Mouse (Mus musculus): ENCODE results near the gene Emc7. TPM values are rescaled to one million over a fixed set of nuclear protein-coding genes. Genes with fewer than 3 reads are reported as not detected.

Emc7 gene
- polyA plus RNA-seq, 1 experiment = 19.8 TPM

DNA sequence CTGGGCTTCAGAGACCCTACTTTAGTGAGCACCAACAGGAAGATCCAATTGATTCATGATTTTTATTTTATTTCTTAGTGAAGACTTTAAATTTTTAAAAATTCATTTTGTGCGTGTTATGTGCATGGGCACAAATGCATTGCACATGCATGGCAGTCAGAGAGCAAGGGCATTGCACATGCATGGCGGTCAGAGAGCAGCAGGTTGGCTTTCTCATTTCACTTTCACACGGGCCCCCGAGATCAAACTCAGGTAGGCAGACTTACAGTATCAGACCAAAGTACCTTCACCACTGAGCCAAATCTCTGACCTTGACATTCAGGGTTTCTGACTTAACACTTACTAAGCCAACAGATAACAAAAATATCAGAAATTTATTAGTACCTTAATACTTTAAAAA lies 25.1 kb upstream of the Emc7 start:
- Histone ChIP-seq H3K4me3 (no peak overlapping the region), H3ac (ENCODE audit: control insufficient read depth, insufficient read length) (no peak overlapping the region), H3K79me2 (ENCODE audit: control insufficient read depth, insufficient read depth) (no peaks in the 10 kb centered on the region), H3K36me3 (ENCODE audit: control insufficient read depth, insufficient read depth) (peaks cover 4% of the 10 kb centered on the region), H3K27me3 (ENCODE audit: control insufficient read depth, insufficient read depth, insufficient read length) (no peaks in the 10 kb centered on the region), H3K4me2 (ENCODE audit: low read depth) (no peak overlapping the region)
- no peak for TF ChIP-seq TCF12 (IDR thresholded peaks at IDR 0.05; ENCODE audit: insufficient read depth, poor library complexity, severe bottlenecking)
- peak; percentile 59 for TF ChIP-seq POLR2AphosphoS2 (IDR thresholded peaks at IDR 0.05; ENCODE audit: insufficient read length, low read depth)

DNA sequence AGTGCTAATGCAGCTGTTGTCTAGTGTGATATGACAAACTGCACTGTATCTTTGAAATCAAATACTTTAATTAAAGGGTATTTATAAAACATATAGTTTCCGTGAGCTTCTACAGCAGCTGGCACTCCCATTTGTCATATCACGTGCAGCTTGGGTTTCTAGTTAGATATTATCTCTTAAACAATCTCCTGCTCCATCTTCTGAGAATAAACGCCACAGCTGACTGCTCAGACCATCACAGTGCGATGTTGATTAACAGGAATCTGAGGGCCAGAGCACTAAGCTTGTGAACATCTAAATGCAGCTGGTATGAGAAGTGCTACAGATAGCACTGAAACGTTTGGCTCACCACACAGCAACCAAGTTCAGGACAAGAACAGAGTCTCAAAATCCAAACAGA lies 24.4 kb upstream of the Emc7 start:
- Histone ChIP-seq H3K36me3 (ENCODE audit: control insufficient read depth, insufficient read depth) (no peaks in the 10 kb centered on the region), H3K27me3 (ENCODE audit: control insufficient read depth, insufficient read depth, insufficient read length) (no peaks in the 10 kb centered on the region), H3K4me2 (ENCODE audit: low read depth) (no peak overlapping the region), H3K4me3 (no peak overlapping the region), H3ac (ENCODE audit: control insufficient read depth, insufficient read length) (no peak overlapping the region), H3K79me2 (ENCODE audit: control insufficient read depth, insufficient read depth) (no peaks in the 10 kb centered on the region)
- TF ChIP-seq REST (IDR thresholded peaks at IDR 0.05; ENCODE audit: insufficient read depth, insufficient read length) (no peak), E2F4 (IDR thresholded peaks at IDR 0.05; ENCODE audit: insufficient read depth) (no peak), TCF12 (IDR thresholded peaks at IDR 0.05; ENCODE audit: insufficient read depth, poor library complexity, severe bottlenecking) (peak; percentile 65), POLR2AphosphoS2 (IDR thresholded peaks at IDR 0.05; ENCODE audit: insufficient read length, low read depth) (no peak), MAX (IDR thresholded peaks at IDR 0.05; ENCODE audit: low read depth) (no peak), MYOD1 (IDR thresholded peaks at IDR 0.05; ENCODE audit: control insufficient read depth in 1 of 3, insufficient read length in 2 of 3, low read depth in 2 of 3) (peak in 2 of 3 experiments; percentile 21 to 29), MYOG (IDR thresholded peaks at IDR 0.05; ENCODE audit: control insufficient read depth in 1 of 3, insufficient read depth in 1 of 3, insufficient read length in 2 of 3, low read depth in 2 of 3) (peak in 1 of 3 experiments; percentile 44), SRF (IDR thresholded peaks at IDR 0.05; ENCODE audit: control insufficient read depth, insufficient read length, low read depth) (no peak), CEBPB (IDR thresholded peaks at IDR 0.05; ENCODE audit: insufficient read depth, poor library complexity, severe bottlenecking) (no peak), TCF3 (IDR thresholded peaks at IDR 0.05; ENCODE audit: insufficient read length, low read depth) (no peak), USF1 (IDR thresholded peaks at IDR 0.05; ENCODE audit: low read depth) (peak; percentile 28), POLR2A (IDR thresholded peaks at IDR 0.05; ENCODE audit: insufficient read length, low read depth) (no peak)

- TF ChIP-seq CEBPB (IDR thresholded peaks at IDR 0.05; ENCODE audit: insufficient read depth, poor library complexity, severe bottlenecking) = no peak
- no peak for TF ChIP-seq MAX (IDR thresholded peaks at IDR 0.05; ENCODE audit: low read depth)
- no peak for TF ChIP-seq MYOD1 (IDR thresholded peaks at IDR 0.05; ENCODE audit: control insufficient read depth in 1 of 3, insufficient read length in 2 of 3, low read depth in 2 of 3)
- no peak for TF ChIP-seq REST (IDR thresholded peaks at IDR 0.05; ENCODE audit: insufficient read depth, insufficient read length)
- TF ChIP-seq TCF3 (IDR thresholded peaks at IDR 0.05; ENCODE audit: insufficient read length, low read depth) = no peak
- no peak for TF ChIP-seq USF1 (IDR thresholded peaks at IDR 0.05; ENCODE audit: low read depth)
- no peak for TF ChIP-seq TCF12 (IDR thresholded peaks at IDR 0.05; ENCODE audit: insufficient read depth, poor library complexity, severe bottlenecking)
- TF ChIP-seq POLR2A (IDR thresholded peaks at IDR 0.05; ENCODE audit: insufficient read length, low read depth) = no peak
- H3K27me3 ChIP-seq (ENCODE audit: control insufficient read depth, insufficient read depth, insufficient read length) = no peaks in the 10 kb centered on the region
- H3K4me2 ChIP-seq (ENCODE audit: low read depth) = no peak overlapping the region
- no peak overlapping the region for H3K4me3 ChIP-seq
- no peaks in the 10 kb centered on the region for H3K79me2 ChIP-seq (ENCODE audit: control insufficient read depth, insufficient read depth)
- H3ac ChIP-seq (ENCODE audit: control insufficient read depth, insufficient read length) = no peak overlapping the region
- H3K36me3 ChIP-seq (ENCODE audit: control insufficient read depth, insufficient read depth) = no peaks in the 10 kb centered on the region
Observed at GRCm38 (mm10) chr2:112432523-112432922, 22.3 kb upstream of the Emc7 start.

DNA sequence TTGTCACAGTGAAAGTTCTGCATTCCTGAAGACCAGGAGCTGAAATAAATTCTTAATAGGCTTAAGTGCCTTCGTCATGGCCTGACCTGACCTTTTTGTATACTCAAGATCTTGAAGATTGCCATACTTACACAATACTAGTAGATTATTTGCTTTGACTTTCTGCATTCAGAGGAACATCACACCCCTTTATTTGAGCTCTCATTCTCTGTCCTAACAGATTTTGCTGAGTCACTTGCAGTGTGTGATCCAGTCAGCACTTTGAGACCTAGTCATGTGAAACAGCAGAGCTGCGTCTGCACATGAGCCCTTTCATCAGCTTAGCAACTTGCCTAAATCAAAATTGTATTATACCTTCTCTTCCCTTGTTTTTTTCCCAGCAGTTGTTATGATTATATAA lies 21.4 kb upstream of the Emc7 start:
- TF ChIP-seq POLR2AphosphoS2 (IDR thresholded peaks at IDR 0.05; ENCODE audit: insufficient read length, low read depth) = no peak
- TF ChIP-seq TCF3 (IDR thresholded peaks at IDR 0.05; ENCODE audit: insufficient read length, low read depth) = no peak
- no peak for TF ChIP-seq MYOG (IDR thresholded peaks at IDR 0.05; ENCODE audit: control insufficient read depth in 1 of 3, insufficient read depth in 1 of 3, insufficient read length in 2 of 3, low read depth in 2 of 3)
- TF ChIP-seq REST (IDR thresholded peaks at IDR 0.05; ENCODE audit: insufficient read depth, insufficient read length) = no peak
- no peak for TF ChIP-seq E2F4 (IDR thresholded peaks at IDR 0.05; ENCODE audit: insufficient read depth)
- TF ChIP-seq SRF (IDR thresholded peaks at IDR 0.05; ENCODE audit: control insufficient read depth, insufficient read length, low read depth) = no peak
- no peak for TF ChIP-seq CEBPB (IDR thresholded peaks at IDR 0.05; ENCODE audit: insufficient read depth, poor library complexity, severe bottlenecking)
- TF ChIP-seq MYOD1 (IDR thresholded peaks at IDR 0.05; ENCODE audit: control insufficient read depth in 1 of 3, insufficient read length in 2 of 3, low read depth in 2 of 3) = no peak
- no peak for TF ChIP-seq TCF12 (IDR thresholded peaks at IDR 0.05; ENCODE audit: insufficient read depth, poor library complexity, severe bottlenecking)
- no peak for TF ChIP-seq USF1 (IDR thresholded peaks at IDR 0.05; ENCODE audit: low read depth)

GRCm38 (mm10) chr2:112436292-112436691 lies 18.5 kb upstream of the Emc7 start:
- no peaks in the 10 kb centered on the region for H3K27me3 ChIP-seq (ENCODE audit: control insufficient read depth, insufficient read depth, insufficient read length)
- H3K36me3 ChIP-seq (ENCODE audit: control insufficient read depth, insufficient read depth) = no peaks in the 10 kb centered on the region
- no peak overlapping the region for H3K4me2 ChIP-seq (ENCODE audit: low read depth)
- H3K4me3 ChIP-seq = no peak overlapping the region
- H3ac ChIP-seq (ENCODE audit: control insufficient read depth, insufficient read length) = no peak overlapping the region
- H3K79me2 ChIP-seq (ENCODE audit: control insufficient read depth, insufficient read depth) = no peaks in the 10 kb centered on the region
- no peak for TF ChIP-seq REST (IDR thresholded peaks at IDR 0.05; ENCODE audit: insufficient read depth, insufficient read length)
- peak; percentile 10 for TF ChIP-seq TCF3 (IDR thresholded peaks at IDR 0.05; ENCODE audit: insufficient read length, low read depth)
- TF ChIP-seq SRF (IDR thresholded peaks at IDR 0.05; ENCODE audit: control insufficient read depth, insufficient read length, low read depth) = no peak
- TF ChIP-seq MYOG (IDR thresholded peaks at IDR 0.05; ENCODE audit: control insufficient read depth in 1 of 3, insufficient read depth in 1 of 3, insufficient read length in 2 of 3, low read depth in 2 of 3) = peak; percentile 8 to 91 (median 71)
- TF ChIP-seq CEBPB (IDR thresholded peaks at IDR 0.05; ENCODE audit: insufficient read depth, poor library complexity, severe bottlenecking) = no peak
- TF ChIP-seq POLR2AphosphoS2 (IDR thresholded peaks at IDR 0.05; ENCODE audit: insufficient read length, low read depth) = peak; percentile 37
- TF ChIP-seq TCF12 (IDR thresholded peaks at IDR 0.05; ENCODE audit: insufficient read depth, poor library complexity, severe bottlenecking) = no peak
- peak in 2 of 3 experiments; percentile 86 to 90 for TF ChIP-seq MYOD1 (IDR thresholded peaks at IDR 0.05; ENCODE audit: control insufficient read depth in 1 of 3, insufficient read length in 2 of 3, low read depth in 2 of 3)
- TF ChIP-seq MAX (IDR thresholded peaks at IDR 0.05; ENCODE audit: low read depth) = no peak
- TF ChIP-seq E2F4 (IDR thresholded peaks at IDR 0.05; ENCODE audit: insufficient read depth) = no peak

More for the DNA sequence above, 21.4 kb upstream of the Emc7 start:
- Histone ChIP-seq H3K4me3 (no peak overlapping the region), H3K4me2 (ENCODE audit: low read depth) (no peak overlapping the region), H3K79me2 (ENCODE audit: control insufficient read depth, insufficient read depth) (no peaks in the 10 kb centered on the region), H3K36me3 (ENCODE audit: control insufficient read depth, insufficient read depth) (no peaks in the 10 kb centered on the region), H3K27me3 (ENCODE audit: control insufficient read depth, insufficient read depth, insufficient read length) (no peaks in the 10 kb centered on the region), H3ac (ENCODE audit: control insufficient read depth, insufficient read length) (no peak overlapping the region)
